Mouse (Mus musculus): Measurements from ENCODE around the gene Abca4.
"Not testable (repeated sequence)": the region's sequence is repeated elsewhere in the genome, so short reads cannot be mapped to it uniquely, and the experiment has no call there.

The Abca4 gene

DNA sequence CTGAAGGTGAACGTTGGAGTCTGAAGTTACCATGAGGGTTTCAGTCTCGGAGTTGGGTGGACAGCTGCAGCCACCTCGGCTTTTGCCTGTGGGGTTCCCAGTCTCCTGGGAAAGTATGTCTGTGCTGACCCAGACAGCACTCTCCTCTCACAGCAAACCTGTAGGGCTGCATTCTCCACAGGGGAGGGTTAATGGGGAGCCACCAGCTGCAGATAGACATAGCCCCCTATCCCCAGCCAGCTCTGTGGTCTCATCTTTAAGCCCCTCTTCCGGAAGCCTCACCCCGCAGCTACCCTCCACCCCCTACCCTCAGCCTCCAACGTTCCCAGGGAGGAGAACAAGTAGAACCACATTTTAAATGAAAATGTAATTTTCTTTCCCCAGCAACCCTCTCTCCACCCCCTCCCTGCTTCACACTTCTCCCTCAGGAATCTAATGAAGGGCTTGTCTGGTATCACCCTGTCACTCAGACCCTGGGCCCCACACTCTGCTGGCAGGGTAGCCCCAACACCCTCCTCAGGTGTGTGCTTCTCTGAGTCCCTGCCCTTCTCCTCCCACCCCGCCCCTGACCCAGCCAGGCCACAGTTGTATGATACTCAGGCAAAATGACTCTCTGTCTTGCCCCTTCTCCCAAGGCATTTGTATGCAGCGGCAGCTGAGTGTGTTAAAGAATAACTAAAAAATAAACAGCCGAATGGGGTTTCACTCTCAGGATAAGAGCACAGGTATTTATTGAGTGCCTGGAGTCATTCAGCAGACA is 14.4 kb downstream of the Abca4 start:
- no peak for DNase-seq (ENCODE audit: low spot score)

DNA sequence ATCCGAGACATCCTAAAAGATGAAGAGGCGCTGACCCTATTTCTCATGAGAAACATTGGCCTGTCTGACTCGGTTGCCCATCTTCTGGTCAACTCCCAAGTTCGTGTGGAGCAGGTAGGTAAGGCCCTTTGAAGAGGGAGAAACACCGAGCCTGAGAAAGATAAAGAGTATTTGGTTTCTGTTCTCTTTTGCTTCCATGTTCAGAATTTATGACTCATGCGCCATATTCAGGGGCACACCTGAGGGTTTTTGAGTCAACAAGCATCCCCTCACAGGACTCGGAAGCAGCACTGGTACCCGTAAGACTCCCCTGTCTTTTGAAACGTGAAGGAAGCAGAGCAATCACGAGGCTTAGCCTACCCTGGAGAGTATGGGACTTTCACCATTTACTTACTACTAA is 18.3 kb downstream of the Abca4 start:
- no peak for DNase-seq (ENCODE audit: low spot score)

DNA sequence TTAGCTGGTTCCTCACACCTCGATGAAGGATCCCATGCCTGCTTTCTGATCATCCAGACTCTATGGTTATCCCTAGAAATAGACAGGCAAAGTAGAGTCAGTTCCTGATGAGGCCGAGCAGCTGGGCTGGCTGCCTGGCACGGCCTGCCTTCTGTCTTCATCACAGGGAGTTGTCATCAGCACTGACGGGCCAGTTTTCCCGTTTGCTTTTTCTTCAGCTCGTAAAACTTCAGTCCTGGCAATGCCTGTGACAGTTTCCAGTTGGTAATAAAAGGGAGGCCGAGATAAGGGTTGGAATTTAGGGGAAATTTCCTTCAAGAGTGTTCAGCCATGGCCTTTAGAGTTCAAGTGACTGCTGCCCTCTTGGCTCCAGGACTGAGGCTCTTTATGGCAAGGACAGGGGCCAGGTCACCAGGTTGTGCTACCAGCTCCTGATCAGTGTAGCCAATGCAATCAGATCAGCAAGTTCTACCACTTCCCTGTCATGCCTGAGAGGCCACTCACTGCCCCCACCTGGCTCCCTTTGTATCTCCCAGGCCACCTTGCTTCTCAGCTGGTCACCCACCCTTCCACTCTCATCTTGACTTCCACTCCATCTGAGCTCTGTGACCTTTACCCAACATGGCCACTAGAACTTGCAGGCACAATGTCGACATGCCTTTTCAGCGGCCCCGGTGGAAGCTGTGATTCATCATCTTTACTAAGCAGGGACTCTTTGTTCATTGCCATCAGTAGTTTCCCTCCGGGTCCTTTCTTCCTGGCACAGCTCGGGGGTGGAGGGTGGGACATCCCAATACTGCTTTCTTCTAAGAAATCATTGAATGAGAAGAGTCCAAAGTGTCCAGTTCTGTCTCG is 20.5 kb downstream of the Abca4 start:
- DNase-seq (ENCODE audit: low spot score), result no peak

DNA sequence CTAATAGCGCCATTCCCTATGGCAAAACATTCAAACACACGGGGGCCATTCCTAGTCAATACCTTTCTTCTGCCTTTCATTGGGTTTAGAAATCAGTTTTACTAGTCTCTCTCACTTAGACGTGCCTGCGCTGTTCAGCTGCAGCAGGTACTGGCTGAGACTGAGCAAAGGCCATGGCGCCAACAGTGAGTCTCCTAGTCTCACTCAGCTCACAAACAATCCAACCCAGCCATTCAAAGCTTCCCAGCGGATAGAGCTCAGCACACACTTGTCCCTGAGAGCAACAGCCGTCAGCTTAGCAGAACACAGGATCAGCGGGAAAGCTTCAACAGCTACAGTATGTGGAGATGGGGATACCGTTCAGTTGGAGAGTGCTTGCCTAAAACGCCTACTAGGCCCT is 27.5 kb downstream of the Abca4 start:
- DNase-seq (ENCODE audit: low spot score), result no peak

GRCm38 (mm10) chr3:122072646-122073571 is 28.7 kb downstream of the Abca4 start:
- DNase-seq (ENCODE audit: low spot score), result no peak

DNA sequence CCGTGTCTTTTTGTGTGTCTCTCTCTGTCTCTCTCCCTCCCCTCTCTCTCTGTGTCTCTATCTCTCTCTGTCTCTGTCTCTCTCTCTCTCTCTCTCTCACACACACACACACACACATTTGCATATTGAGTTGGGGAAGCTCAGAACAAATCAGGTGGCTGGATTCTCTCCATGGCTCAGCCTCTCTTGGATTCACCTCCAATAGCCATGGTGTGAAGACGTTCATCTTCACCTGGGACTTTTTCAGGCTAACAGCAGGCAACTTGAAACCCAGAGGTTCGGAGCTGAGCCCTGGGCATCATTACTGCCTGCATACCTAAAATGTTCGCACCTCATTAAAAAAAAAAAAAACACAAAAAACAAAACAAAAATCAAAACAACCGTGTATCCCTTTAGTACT is 29.4 kb downstream of the Abca4 start:
- no peak for DNase-seq (ENCODE audit: low spot score)

DNA sequence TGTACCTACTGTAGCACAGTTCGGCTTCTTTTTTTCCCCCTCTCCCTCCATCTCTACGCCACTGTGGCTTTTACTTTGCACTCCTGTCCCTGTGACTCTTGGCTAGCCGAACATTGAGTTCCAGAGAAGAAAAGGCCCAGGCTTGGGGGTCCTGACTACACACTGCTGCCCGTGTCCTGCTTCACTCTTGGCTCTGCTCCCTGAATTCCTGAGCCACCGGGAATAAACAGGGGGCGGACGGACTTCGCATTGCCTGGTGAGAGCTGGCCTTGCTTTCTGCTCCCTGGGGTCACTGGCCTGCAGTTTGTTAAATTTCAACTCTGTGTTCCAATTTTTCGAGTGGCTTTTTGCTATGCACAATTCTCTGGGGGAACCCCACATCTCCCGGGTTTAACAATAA is 30.1 kb downstream of the Abca4 start:
- DNase-seq (ENCODE audit: low spot score), result no peak

DNA sequence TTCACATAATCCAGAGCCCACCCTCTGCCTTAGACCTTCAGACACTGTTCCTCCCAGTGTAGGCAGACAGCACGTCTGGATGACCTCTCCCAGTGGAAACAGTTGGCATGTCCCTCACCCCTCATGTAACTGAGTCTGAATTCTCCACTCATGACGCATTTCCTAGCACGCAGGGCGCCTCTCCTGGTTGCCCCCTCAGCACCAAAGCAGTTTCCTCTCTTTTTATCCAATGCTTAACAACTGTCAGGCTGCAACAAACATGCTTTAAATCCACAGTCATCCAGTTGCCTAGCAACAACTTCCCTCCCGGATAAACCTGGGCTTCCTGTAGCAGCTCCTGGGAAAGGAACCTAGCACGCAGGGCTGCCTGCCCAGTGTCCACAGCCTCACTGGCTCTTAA is 33.9 kb downstream of the Abca4 start:
- no peak for DNase-seq (ENCODE audit: low spot score)

DNA sequence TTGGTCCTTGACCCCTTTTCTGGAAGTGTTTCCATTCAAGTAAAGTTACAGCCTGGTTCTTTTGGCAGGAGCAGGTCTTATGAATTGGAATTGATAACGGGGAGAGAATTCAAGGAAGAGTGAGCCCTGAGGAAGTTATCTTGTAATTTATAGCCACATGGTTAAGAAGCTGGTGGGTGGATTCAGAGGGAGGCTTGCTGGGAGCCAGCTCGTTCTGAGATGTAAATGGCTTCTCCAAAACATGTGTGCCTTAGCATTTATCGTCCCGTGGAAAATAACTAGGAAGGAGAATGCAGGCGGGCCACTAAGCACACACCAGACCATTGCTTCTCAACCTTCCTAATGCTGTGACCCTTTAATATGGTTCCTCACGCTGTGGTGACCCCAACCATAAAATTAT is 34.9 kb downstream of the Abca4 start:
- no peak for DNase-seq (ENCODE audit: low spot score)

GRCm38 (mm10) chr3:122081634-122082033 is 37.4 kb downstream of the Abca4 start:
- DNase-seq (ENCODE audit: low spot score), result not testable (repeated sequence)

DNA sequence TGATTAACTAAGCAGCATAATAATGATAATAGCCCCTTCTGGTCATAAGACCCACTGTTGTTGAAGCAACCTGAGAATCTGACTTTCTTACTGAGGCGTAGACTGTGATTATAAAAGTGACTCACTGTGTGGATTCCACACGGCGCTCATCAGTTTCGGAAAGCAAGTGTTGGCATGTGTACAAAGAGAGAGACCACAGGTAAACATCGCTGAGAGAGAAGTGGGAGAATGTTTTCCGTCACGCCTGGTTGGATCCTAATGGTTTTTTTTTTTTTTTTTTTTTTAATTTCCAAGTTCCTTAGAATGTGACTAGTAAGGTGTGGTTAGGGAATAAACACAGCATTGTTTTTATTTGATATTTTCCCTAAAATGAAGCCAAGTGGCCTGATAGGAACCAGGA is 38.1 kb downstream of the Abca4 start:
- no peak for DNase-seq (ENCODE audit: low spot score)

DNA sequence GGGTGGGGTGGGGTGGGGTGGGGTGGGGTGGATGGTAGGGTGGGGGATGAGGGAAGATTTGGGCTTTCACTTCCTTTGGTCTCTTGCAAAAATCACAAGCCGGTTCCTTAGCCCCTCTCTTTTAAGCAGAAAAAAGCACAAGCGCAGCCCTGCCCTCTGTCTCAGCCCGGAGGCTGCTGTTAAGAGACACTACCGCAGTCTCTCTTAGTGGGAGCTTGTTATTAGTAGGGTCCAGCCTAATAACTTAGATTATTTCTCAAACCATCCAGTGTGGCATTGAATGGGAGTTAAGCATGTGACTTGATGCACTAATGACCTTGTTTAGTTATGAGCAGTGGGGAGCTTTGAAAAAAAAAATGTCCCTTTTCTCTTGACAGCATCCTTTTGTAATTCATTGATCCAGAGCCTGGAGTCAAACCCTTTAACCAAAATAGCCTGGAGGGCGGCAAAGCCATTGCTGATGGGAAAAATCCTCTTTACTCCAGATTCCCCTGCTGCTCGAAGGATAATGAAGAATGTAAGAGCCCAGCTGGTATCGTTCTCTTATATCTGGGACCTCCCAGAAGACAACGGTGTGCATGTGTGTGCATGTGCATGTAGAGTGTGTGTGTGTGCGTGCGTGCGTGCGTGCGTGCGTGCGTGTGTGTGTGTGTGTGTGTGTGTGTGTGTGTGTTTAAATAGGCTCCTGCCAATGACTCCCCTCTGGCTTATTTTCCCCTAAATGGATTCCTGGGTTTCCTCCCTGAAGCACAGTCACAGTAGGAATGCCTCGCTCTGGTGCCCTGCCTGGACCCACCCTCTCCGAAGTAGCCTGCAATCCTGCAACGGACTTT is 41.1 kb downstream of the Abca4 start:
- no peak for DNase-seq (ENCODE audit: low spot score)

- DNase-seq (ENCODE audit: low spot score), result no peak
Observed at GRCm38 (mm10) chr3:122088054-122088681, 43.9 kb downstream of the Abca4 start.

GRCm38 (mm10) chr3:122090338-122090737 is 46.1 kb downstream of the Abca4 start:
- no peak for DNase-seq (ENCODE audit: low spot score)

DNA sequence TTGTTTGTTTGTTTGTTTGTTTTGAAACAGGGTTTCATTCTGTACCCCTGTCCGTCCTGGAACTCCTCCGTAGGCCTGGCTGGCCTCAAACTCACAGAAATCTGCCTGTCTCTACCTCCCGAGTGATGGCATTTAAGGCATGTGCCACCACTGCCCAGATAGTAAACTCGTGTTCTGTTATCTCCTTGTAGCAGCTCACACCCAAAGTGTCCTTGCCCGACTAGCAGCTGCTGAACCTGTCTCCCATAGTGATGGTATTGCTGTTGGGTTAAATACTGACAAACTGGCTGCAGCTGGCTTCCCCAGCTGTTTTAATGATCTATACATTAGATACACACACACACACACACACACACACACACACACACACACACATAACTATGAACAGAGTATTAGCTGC is 55.5 kb downstream of the Abca4 start:
- DNase-seq (ENCODE audit: low spot score), result no peak

- DNase-seq (ENCODE audit: low spot score), result no peak
Observed at GRCm38 (mm10) chr3:122102091-122102490, 57.8 kb downstream of the Abca4 start.

DNA sequence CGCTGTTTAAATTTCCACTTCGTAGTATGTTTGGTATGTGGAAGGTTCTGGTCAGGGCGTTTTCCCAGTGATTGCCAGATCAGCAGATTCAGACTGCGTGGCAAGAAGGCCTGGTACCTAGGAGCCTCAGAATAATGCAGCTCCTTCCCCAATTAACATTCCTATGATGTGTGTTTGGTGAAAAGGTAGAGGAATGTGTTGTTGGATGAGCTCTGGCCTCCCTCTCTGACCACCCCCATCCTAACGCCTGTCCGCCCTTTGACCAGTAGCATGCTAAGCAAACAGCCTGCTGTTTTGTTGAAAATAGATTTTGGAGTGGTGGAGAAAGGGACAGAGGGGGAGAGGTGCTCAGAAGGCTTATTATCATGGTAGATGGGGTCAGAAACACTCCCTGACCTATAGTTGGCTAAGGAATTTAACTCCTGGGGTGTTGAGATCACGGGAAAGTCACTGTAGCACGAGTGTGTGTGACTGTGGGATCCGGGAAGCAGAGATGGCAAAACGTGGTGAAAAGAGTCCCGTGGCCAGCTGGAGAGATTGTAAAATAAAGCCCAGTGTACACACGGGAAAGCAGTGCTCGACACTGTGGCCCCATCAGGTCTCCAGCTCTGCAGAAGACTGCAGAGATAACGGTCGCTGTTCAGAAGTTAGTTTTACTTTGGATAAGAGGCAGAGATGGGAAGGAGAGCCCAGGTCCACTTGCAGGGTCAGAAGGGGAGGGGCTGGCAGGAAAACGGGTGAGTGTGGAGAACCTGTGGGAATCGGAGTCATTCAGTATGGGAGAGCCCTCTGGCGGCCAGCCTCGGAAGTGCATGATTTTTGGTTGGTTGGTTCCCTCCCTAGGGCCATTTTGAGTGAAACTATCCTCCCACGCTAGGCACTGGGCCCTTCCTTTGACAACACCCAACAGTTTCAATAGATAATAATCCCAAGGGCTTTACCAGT is 59.9 kb downstream of the Abca4 start:
- peak; percentile 73 for DNase-seq (ENCODE audit: low spot score)

GRCm38 (mm10) chr3:122106920-122107319 is 62.7 kb downstream of the Abca4 start:
- no peak for DNase-seq (ENCODE audit: low spot score)

GRCm38 (mm10) chr3:122107643-122108194 is 63.5 kb downstream of the Abca4 start:
- DNase-seq (ENCODE audit: low spot score), result no peak
